Mouse (Mus musculus) adrenal gland, postnatal 0 days (tissue): ENCODE data around the gene Rpl39. TPM values are rescaled to one million over a fixed set of nuclear protein-coding genes. Genes with fewer than 3 reads are reported as not detected.

Source experiments
- polyA plus RNA-seq: library from polyadenylated mRNA; unstranded; fragments of >200 nt; fragmentation: Nextera tagmentation; extraction: Ambion mirVana; gene quantifications from 2 replicates; pipeline ENCODE4 v1.2.1, GENCODE M21; 2015

Rpl39 gene
- polyA plus RNA-seq: 810 and 1,409 TPM in 2 replicates

GRCm38 (mm10) chrX:37084927-37085660 is at the start of gene Rpl39:
Gene Rpl39 (minus strand): TSS chrX:37085402.

GRCm38 (mm10) chrX:37126671-37127358 is 41.6 kb upstream of the Rpl39 start, which contains the start of gene Nkap:
Gene Nkap (plus strand): TSS chrX:37126795.

DNA sequence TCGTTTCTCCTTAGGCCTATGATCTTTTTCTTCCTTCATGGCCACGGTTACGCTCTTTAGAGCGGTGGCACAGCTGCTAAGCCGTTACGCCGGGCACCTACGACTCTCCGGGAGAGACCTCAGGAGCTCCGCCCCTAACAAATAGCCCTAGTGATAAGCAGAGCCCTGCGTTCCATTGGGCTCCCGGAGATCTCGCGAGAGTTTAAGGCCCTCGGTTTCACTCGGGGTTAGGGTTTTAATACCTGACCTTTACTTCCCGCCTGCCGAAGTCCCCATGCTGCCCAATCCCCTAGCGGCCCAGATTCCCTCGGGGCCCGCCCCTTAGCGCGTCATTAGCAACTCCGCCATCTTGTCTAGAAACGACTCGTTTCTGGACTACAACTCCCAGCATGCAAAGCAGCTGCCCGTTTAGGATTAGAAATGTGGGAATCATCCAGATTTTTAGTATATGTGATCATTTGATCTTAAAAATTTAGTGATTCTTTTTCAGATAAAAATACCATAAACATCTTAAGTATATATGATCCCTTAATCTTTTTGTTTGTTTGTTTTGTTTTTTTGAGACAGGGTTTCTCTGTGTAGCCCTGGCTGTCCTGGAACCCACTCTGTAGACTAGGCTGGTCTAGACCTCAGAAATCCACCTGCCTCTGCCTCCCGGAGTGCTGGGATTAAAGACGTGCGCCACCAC is 25.1 kb upstream of the Rpl39 start, which contains the start of gene Upf3b:
TSS of gene Upf3b (minus strand) at position 130 of the 688 bp plus-strand sequence.

DNA sequence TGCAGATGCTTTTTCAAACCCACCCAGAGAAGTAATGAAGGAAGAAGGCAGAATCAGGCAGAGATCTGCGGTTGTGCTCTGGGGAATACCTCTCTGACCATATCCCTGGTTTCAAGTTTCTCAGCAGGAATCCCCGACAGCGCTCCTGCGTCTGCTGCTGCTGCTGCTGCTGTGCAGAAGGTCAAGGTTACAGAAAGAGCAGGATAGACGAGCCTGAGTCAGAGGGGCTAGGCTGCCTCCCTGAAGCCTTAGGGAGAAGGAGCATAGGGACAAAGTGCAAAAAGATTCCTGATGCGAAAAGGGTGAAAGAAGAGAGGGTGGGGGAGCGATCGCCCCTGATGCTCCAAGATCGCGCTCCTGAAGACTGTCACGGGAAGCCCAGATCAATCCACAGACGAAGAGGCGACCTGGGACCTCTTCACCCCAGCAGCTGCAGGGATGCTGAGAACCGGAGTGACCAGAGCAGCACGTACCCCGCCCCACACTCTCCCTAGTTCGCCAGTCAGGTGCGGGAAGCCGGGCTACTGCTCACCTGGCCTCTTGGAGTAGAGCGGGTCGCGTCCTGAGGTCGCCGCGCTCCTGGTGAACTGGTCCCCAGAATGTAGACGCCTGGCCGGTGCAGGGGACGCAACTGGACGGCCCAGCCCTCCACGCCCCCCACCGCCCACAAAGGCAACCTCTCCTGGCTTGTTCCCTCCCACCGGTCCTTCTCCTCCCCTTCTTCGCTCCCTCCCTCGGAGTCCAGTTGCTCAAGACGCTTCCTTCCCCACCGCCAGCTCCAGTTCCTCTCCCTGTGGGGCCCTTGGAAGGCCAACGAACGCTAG is 36.9 kb downstream of the Rpl39 start, which contains the start of gene Sowahd:
TSS of gene Sowahd (plus strand) at position 780 of the 824 bp plus-strand sequence.

Other genes starting within 250 kb of the Rpl39 start
- 98.6 and 125 TPM in 2 replicates for gene Ube2a, start 211.5 kb downstream of the Rpl39 start, polyA plus RNA-seq
- 20.8 and 30.1 TPM in 2 replicates for gene C330007P06Rik, start 211.3 kb downstream of the Rpl39 start, polyA plus RNA-seq
- gene Nkrf, start 182.5 kb downstream of the Rpl39 start, polyA plus RNA-seq: 1.5 and 2.2 TPM in 2 replicates
- gene Sept6, start 93.6 kb downstream of the Rpl39 start, polyA plus RNA-seq: 19.3 and 19.9 TPM in 2 replicates
- 0.33 and 0.66 TPM in 2 replicates for gene Sowahd, start 36.6 kb downstream of the Rpl39 start, polyA plus RNA-seq
- gene Upf3b, start 24.9 kb upstream of the Rpl39 start, polyA plus RNA-seq: 13.0 and 17.0 TPM in 2 replicates
- 11.6 and 12.9 TPM in 2 replicates for gene Nkap, start 41.4 kb upstream of the Rpl39 start, polyA plus RNA-seq
- 0.16 TPM in 1 of 2 replicates, not detected in the other for gene Akap14, start 83.4 kb upstream of the Rpl39 start, polyA plus RNA-seq
- gene Ndufa1, start 105.8 kb upstream of the Rpl39 start, polyA plus RNA-seq: 789 and 799 TPM in 2 replicates
- 8.5 and 9.6 TPM in 2 replicates for gene Rnf113a1, start 105.8 kb upstream of the Rpl39 start, polyA plus RNA-seq
- gene Gm9, start 125.6 kb upstream of the Rpl39 start, polyA plus RNA-seq: not detected in 2 replicates
- gene Rhox1, start 136.9 kb upstream of the Rpl39 start, polyA plus RNA-seq: not detected in 2 replicates
- gene Rhox2a, start 159.6 kb upstream of the Rpl39 start, polyA plus RNA-seq: not detected in 2 replicates
- not detected in 2 replicates for gene Rhox3a, start 164.5 kb upstream of the Rpl39 start, polyA plus RNA-seq
- gene Rhox4a, start 179.9 kb upstream of the Rpl39 start, polyA plus RNA-seq: not detected in 2 replicates